Mouse (Mus musculus): ENCODE results near the gene Zfp385c. TPM values are rescaled to one million over a fixed set of nuclear protein-coding genes. Genes with fewer than 3 reads are reported as not detected.
A peak's percentile ranks its signal among the peaks of the same experiment; 100 is the strongest.
"Not testable (repeated sequence)": the region's sequence is repeated elsewhere in the genome, so short reads cannot be mapped to it uniquely, and the experiment has no call there.

The Zfp385c gene
- polyA plus RNA-seq, 1 experiment, result not detected

DNA sequence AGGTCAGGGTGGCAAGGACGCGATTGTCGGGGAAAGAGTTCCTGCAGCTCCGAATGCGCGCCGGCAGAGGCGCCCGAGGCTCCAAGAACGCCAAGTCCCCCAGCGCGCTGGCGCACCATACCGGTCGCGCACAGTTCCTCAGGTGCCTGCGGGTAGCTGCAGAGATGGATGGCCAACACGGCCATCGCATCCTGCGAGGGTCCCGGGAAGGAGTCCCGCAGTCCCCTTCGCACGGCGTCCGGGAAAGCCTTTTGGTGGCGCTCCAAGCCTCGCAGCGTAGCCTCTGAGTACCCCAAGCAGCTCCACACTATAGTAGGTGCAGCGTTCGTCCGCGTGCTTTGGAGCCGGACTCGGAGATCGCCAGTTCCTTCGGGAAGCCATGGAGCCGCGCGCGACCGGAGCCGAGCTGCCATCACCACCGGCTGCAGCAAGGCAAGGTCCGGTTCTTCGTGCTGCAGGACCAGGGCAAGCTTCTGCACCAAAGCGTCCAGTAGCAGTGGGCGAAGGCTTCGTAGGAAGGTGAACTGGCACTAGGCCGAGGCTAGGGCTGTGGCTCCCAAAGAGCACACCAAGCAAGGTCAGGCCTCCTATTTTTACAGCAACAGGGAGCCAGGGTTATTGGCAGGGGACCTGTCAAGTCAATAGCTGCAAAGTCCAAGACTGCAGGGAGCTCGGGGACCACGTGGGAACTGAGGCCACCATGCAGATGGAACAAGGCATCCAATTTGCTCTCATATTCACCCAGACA, 51.9 kb downstream of the Zfp385c start:
- H3K4me3 ChIP-seq (ENCODE audit: insufficient read depth, low read depth, low read length), result peak overlapping the region; percentile 37

GRCm38 (mm10) chr11:100634530-100634929, 57.7 kb downstream of the Zfp385c start:
- Histone ChIP-seq H3K4me3 (ENCODE audit: insufficient read depth, low read depth, low read length) (no peak overlapping the region), H3K27ac (replicated peaks; ENCODE audit: low read depth, low read length) (no peak overlapping the region), H3K4me1 (ENCODE audit: control insufficient read depth, insufficient read depth, insufficient read length, low read length) (no peaks in the 10 kb centered on the region)

More for the DNA sequence above, 51.9 kb downstream of the Zfp385c start:
- H3K4me1 ChIP-seq (ENCODE audit: control insufficient read depth, insufficient read depth, insufficient read length, low read length), result no peaks in the 10 kb centered on the region
- no peak overlapping the region for H3K27ac ChIP-seq (replicated peaks; ENCODE audit: low read depth, low read length)

- peaks cover 7% of the 10 kb centered on the region; the same call in 1 of the 2 replicates for H3K4me1 ChIP-seq (ENCODE audit: control insufficient read depth, insufficient read depth, insufficient read length, low read length)
- no peak overlapping the region for H3K27ac ChIP-seq (replicated peaks; ENCODE audit: low read depth, low read length)
- no peak overlapping the region for H3K4me3 ChIP-seq (ENCODE audit: insufficient read depth, low read depth, low read length)
Observed at GRCm38 (mm10) chr11:100628862-100629352, 63.3 kb downstream of the Zfp385c start.

- Histone ChIP-seq H3K27ac (replicated peaks; ENCODE audit: low read depth, low read length) (no peak overlapping the region), H3K4me1 (ENCODE audit: control insufficient read depth, insufficient read depth, insufficient read length, low read length) (peaks cover 10% of the 10 kb centered on the region; the same call in 1 of the 2 replicates), H3K4me3 (ENCODE audit: insufficient read depth, low read depth, low read length) (no peak overlapping the region)
Observed at GRCm38 (mm10) chr11:100628056-100628455, 64.2 kb downstream of the Zfp385c start.

- peak overlapping the region; percentile 72 for H3K27ac ChIP-seq (replicated peaks; ENCODE audit: low read depth, low read length)
Observed at GRCm38 (mm10) chr11:100626701-100627195, 65.5 kb downstream of the Zfp385c start.

DNA sequence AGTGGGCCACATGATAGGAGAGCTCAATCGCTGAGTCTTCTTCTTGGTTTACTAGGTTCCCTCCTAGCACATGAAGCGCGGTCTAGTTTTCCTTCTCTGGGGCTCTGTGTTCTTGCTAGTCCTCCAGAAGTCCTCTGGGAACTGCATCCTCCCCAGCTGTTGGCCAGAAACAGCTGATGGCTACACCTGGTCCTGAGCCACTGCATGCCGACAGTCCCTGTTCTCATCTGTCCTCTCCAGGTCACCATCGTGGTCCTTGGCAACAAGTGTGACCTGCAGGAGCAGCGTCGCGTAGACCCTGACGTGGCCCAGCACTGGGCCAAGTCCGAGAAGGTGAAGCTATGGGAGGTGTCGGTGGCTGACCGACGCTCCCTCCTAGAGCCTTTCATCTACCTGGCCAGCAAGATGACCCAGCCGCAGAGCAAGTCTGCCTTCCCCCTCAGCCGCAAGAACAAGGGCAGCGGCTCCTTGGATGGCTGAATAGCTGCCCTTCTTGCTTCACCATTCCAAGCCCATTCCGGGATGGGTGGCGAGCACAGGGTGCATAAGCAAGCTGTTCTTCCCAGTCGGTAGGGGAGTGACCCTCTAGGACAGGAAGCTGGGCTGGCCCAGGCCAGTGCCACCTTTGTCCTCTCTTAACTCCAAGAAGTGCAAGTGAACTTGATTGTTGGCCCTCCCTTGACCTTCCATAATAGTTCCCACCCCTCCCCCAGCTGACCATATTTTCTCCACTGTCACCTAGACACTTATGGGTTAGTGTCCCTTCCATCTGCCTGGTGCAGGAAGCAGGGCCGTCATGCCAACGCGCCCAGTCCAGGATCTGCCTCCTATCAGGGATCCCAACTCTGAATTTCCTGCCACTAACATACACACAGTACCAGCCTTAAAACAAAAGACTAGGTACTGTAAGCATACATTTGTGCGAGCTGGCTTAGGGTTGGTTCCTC, 66.2 kb downstream of the Zfp385c start:
- Histone ChIP-seq H3K4me1 (ENCODE audit: control insufficient read depth, insufficient read depth, insufficient read length, low read length) (peaks cover 10% of the 10 kb centered on the region; the same call in 1 of the 2 replicates), H3K4me3 (ENCODE audit: insufficient read depth, low read depth, low read length) (no peak overlapping the region), H3K27ac (replicated peaks; ENCODE audit: low read depth, low read length) (peak overlapping the region; percentile 72)

More at GRCm38 (mm10) chr11:100626701-100627195, 65.5 kb downstream of the Zfp385c start:
- no peak overlapping the region for H3K4me3 ChIP-seq (ENCODE audit: insufficient read depth, low read depth, low read length)
- peaks cover 10% of the 10 kb centered on the region; the same call in 1 of the 2 replicates for H3K4me1 ChIP-seq (ENCODE audit: control insufficient read depth, insufficient read depth, insufficient read length, low read length)

GRCm38 (mm10) chr11:100623867-100624266, 68.4 kb downstream of the Zfp385c start:
- Histone ChIP-seq H3K27ac (replicated peaks; ENCODE audit: low read depth, low read length) (peak overlapping the region; percentile 67), H3K4me3 (ENCODE audit: insufficient read depth, low read depth, low read length) (peak overlapping the region; percentile 33)

DNA sequence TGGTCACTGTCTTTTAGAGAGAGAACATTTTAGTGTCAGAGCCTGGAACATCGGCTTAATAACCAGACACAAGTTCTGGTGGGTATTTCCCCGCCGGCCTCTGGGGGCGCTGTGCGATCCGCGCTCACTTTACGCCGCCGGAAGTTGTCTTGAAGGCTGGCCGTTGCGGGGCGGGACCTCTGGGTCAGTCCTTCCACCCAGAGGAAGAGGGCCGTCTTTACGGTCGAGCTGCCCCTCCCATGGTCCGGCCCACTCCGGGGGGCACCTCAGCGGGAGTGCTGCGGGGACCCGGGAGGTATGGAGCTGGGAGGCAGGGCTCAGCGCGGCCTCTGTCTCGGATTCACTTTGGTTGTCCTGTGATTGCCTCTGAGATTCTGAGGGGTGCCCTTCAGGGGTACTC, 69.5 kb downstream of the Zfp385c start:
- Histone ChIP-seq H3K4me3 (ENCODE audit: insufficient read depth, low read depth, low read length) (peak overlapping the region; percentile 78), H3K27ac (replicated peaks; ENCODE audit: low read depth, low read length) (peak overlapping the region; percentile 70), H3K4me1 (ENCODE audit: control insufficient read depth, insufficient read depth, insufficient read length, low read length) (peaks cover 10% of the 10 kb centered on the region; the same call in 1 of the 2 replicates)

More at GRCm38 (mm10) chr11:100623867-100624266, 68.4 kb downstream of the Zfp385c start:
- H3K4me1 ChIP-seq (ENCODE audit: control insufficient read depth, insufficient read depth, insufficient read length, low read length), result peaks cover 10% of the 10 kb centered on the region; the same call in 1 of the 2 replicates

GRCm38 (mm10) chr11:100619982-100620381, 72.3 kb downstream of the Zfp385c start, which contains the start of gene Dnajc7:
Gene Dnajc7, minus strand, starts transcription at chr11:100620168.
- H3K27ac ChIP-seq (replicated peaks; ENCODE audit: low read depth, low read length), result peak within 1 kb of the TSS; percentile 91
- H3K4me3 ChIP-seq (ENCODE audit: insufficient read depth, low read depth, low read length), result peak within 1 kb of the TSS; percentile 89
- peaks cover 8% of the 10 kb centered on the region for H3K4me1 ChIP-seq (ENCODE audit: control insufficient read depth, insufficient read depth, insufficient read length, low read length)

DNA sequence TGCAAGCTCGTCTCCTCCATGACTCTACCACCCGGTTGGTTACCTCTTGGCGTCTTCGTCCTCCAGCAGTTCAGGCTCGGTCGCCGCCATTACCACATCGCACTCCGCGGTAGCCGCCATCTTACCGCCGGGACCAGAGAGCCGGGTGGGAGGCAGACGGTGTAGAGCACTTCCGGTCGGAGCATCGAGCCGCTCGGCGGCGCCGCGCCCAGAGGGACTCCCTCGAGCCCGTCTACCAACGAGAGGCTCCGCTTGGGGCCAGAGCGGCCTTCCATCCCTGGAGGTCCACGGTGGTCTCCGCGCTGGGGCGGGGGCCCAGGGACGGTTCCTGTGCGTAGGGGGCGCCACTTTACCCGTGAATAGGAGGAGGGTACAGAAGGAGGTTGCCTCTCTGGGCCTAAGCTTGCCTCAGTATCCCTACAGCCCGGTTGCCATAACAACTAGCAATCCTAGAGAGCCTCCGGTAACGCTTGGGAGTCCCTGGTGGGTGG, 72.7 kb downstream of the Zfp385c start:
- Histone ChIP-seq H3K27ac (replicated peaks; ENCODE audit: low read depth, low read length) (peak overlapping the region; percentile 91), H3K4me3 (ENCODE audit: insufficient read depth, low read depth, low read length) (peak overlapping the region; percentile 89), H3K4me1 (ENCODE audit: control insufficient read depth, insufficient read depth, insufficient read length, low read length) (peaks cover 8% of the 10 kb centered on the region)

GRCm38 (mm10) chr11:100618761-100619484, 73.3 kb downstream of the Zfp385c start, which contains the start of gene Nkiras2:
Gene Nkiras2, plus strand, starts transcription at chr11:100619244.
- H3K4me1 ChIP-seq (ENCODE audit: control insufficient read depth, insufficient read depth, insufficient read length, low read length), result peaks cover 6% of the 10 kb centered on the region
- H3K4me3 ChIP-seq (ENCODE audit: insufficient read depth, low read depth, low read length), result peak within 1 kb of the TSS; percentile 89
- H3K27ac ChIP-seq (replicated peaks; ENCODE audit: low read depth, low read length), result peak within 1 kb of the TSS; percentile 91

DNA sequence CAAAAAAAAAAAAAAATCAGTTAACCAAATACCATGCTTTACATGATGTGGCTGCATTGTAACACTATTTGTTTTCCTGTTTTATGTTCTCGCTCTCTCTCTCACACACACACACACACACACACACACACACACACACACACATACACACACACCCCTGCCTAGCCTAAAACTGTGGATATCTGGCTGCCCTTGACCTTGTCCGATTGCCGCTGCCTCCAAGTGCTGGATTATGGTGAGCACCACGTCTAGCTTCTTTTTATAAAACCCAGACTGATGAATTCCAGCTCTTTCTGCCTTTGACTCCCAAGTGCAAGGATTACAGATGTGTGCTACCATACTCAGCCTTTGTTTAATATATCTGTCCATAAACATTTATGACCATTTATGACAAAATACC, 74.8 kb downstream of the Zfp385c start:
- peak overlapping the region; percentile 25; the same call in 1 of the 2 replicates for H3K4me3 ChIP-seq (ENCODE audit: insufficient read depth, low read depth, low read length)
- H3K4me1 ChIP-seq (ENCODE audit: control insufficient read depth, insufficient read depth, insufficient read length, low read length), result peaks cover 9% of the 10 kb centered on the region
- H3K27ac ChIP-seq (replicated peaks; ENCODE audit: low read depth, low read length), result no peak overlapping the region

DNA sequence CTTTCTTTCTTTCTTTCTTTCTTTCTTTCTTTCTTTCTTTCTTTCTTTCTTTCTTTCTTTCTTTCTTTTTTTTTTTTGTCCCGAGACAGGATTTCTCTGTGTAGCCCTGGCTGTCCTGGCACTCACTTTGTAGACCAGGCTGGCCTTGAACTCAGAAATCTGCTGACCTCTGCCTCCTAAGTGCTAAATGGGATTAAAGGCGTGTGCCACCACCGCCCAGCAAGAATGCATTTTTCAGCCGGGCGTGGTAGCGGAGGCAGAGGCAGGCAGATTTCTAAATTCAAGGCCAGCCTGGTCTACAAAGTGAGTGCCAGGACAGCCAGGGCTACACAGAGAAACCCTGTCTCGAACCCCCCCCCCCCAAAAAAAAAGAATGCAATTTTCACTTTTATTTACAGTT, 75.4 kb downstream of the Zfp385c start:
- H3K4me3 ChIP-seq (ENCODE audit: insufficient read depth, low read depth, low read length); H3K27ac ChIP-seq (replicated peaks; ENCODE audit: low read depth, low read length): not testable (repeated sequence)
- peaks cover 11% of the 10 kb centered on the region for H3K4me1 ChIP-seq (ENCODE audit: control insufficient read depth, insufficient read depth, insufficient read length, low read length)

DNA sequence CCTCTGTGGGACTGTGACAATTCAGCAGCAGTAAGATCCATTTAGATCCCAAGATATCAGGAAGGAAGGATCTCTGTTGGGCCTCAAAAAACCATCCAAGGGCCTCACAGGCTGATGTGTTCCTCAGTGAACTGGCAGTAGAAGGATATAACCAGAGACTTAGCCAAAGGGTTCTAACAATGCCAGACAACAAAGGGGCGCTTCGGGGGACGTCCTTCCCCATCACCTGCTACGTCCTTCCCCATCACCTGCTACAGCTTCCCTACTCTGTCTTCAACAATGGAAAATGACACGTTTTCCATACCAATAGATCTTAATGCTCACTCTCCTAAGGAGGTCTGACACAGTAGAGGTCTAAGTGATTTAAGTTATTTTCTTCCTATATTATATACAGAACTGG, 75.9 kb downstream of the Zfp385c start:
- H3K4me3 ChIP-seq (ENCODE audit: insufficient read depth, low read depth, low read length), result no peak overlapping the region
- no peak overlapping the region for H3K27ac ChIP-seq (replicated peaks; ENCODE audit: low read depth, low read length)
- peaks cover 15% of the 10 kb centered on the region for H3K4me1 ChIP-seq (ENCODE audit: control insufficient read depth, insufficient read depth, insufficient read length, low read length)
